Mouse (Mus musculus) bone marrow macrophage, adult 2 months (primary cell): Measurements from ENCODE around the gene Mkrn2.

ENCODE experiments used
- CTCF ChIP-seq: IDR thresholded peaks from 2 replicates; pipeline ENCODE4 v1.5.1; 2012; ENCODE audit warnings: low read depth, mild to moderate bottlenecking, low read length, moderate library complexity
- POLR2A ChIP-seq: IDR thresholded peaks from 2 replicates; pipeline ENCODE4 v1.6.1; 2012; ENCODE audit warnings: mild to moderate bottlenecking, low read depth, low read length, borderline replicate concordance

DNA sequence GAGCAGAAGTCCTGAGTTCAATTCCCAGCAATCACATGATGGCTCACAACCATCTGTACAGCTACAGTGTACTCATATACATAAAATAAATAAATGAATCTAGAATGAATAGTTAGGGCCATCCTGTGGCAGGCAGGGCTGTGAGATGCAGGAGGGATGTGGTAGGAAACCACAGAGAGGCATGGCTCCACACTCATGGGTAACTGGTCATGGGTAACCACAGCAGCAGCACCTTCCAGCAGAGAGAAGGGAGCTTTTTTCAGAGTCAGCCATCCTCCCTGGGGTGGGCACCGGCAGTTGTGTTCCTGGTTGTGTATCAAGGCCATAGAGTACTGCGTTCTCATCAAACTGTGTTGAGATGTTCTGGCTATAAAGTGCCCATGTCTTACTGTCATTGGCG is 7.2 kb upstream of the Mkrn2 start:
- TF ChIP-seq CTCF, result no peak
- no peak for TF ChIP-seq POLR2A
